Mouse (Mus musculus) frontal cortex, postnatal 25 days (tissue): ENCODE measurements around the gene Sbp.
A peak's percentile ranks its signal among the peaks of the same experiment; 100 is the strongest.
"Not testable (repeated sequence)": the region's sequence is repeated elsewhere in the genome, so short reads cannot be mapped to it uniquely, and the experiment has no call there.

Experiments
- DNase-seq, 2 experiments: peaks; one replicate each; pipeline ENCODE4 v3.0.0; 2022; ENCODE audit warnings: low spot score in 2 of 2

Sbp gene

DNA sequence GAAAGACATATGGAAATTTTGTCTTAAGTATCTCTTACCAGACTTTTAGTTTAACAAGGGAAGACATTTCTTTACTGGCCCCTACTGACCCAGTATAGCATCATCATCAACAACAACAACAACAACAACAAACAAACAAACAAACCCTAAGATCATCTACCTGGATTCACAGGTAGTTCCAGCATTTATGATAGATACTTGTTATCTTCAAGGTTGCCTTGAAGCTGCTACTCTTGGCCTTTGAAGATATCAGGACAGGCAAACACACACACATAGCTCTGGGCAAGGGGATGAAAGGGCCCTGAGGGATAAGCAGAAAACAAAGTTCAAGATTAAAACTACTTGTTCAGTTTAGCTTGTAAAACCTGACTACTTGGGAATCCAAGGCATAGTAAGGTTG, at the start of gene Sbp:
Gene Sbp, plus strand, starts transcription at position 301 of the 400 bp plus-strand sequence.
- DNase-seq, result no peak

DNA sequence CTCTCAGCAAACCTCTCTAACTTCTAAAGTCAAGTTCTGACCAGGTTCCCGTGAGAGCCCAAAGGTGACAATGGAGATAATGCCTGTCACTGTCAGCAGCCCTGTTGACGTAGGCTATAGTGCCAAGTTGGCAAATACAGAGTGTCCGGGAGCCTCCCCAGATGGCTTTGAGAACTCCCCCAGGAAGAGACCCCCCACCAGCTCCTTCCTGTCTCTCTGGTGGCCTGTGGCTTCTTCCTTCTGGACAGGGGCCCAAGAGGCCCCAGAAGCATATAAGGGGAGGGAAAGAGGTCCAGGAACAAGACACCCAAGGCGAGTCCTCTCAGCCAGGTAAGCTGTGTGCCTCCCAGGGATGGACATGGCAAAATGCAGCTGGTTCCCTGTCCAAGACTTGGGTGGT, 24.3 kb upstream of the Sbp start, which contains the start of gene Dcpp3:
Gene Dcpp3, plus strand, starts transcription at position 301 of the 400 bp plus-strand sequence.
- DNase-seq, result not testable (repeated sequence)

DNA sequence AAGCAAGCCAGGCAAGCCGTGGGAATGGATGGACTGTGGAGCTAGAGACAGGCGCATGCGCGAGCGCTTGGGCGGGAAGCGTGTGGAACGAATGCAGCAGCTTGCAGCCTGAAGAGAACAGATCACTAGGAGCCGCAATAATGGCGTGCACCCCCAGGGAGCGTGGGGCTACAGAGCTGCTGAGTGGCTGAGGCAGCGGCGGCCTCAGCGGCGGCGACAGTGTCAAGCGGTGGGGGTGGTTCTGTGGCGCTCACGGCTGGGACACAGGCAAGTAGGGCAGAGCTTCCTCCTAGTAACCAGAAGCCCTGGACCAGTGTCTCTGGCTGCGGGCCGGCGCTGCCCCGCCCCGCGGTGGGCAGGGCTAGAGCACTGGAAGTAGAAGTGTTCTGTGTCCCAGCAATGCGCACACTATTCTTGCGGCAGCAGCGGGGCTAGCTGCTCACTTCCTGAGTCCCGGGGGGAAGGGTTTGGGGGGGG, 16.9 kb upstream of the Sbp start:
- peak; percentile 69 to 80 for DNase-seq

DNA sequence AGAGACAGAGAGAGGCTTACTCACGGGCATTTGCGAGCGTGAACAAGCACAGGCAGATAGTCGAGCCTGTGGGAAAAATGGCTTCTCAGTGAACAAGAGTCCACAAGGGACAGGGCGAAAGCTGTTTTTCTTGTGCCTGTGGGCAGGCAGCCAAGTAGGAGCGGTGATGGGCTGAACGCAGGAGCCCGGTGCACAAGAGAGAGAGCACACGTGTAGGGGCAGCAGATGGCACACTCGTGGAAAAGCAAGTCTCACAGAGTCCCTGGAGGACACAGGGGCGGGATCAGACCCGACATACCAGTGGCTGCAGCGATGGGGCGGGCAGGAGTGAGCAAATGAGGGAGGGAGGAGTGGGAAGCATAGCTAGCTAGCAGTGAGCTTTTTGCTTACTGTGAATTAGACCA, 16.4 kb upstream of the Sbp start:
- DNase-seq, result peak; percentile 16 to 28

DNA sequence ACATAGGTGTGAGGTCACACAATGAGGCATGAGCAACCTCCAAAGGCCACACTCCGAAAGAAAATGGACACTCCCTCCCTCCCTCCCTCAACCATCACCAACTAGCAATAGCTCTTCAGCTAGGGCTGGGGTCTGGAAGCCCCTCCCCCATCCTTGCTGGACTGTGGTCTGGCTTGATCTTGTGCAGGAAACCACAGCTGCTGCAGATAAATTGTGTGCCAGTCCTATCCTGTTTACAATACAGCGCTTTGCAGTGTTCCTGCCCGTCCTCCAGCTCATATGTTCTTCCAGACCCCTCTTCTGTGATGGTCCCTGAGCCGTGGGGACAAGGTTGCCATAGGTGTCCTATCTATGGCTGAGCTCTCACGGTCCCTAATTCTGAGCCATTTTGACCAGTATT, 10.3 kb upstream of the Sbp start:
- DNase-seq, result no peak

DNA sequence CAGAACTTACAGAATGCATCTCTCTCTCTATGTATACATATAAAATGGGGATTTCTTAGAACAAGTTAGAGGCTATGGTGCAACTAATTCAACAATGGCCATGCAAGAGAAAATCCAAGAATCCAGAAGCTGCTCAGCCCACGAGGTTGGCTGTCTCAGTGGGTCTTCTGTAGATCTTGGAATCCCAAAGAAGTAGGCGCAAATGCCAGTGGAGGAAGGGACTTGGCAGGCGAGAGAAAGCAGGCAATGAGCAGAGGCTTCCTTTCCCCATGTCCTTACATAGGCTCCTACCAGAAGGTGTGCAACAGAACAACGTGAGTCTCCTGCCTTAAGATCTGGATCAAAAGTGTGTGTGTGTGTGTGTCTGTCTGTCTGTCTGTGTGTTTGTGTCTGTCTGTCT, 6.0 kb downstream of the Sbp start:
- DNase-seq, result not testable (repeated sequence)

DNA sequence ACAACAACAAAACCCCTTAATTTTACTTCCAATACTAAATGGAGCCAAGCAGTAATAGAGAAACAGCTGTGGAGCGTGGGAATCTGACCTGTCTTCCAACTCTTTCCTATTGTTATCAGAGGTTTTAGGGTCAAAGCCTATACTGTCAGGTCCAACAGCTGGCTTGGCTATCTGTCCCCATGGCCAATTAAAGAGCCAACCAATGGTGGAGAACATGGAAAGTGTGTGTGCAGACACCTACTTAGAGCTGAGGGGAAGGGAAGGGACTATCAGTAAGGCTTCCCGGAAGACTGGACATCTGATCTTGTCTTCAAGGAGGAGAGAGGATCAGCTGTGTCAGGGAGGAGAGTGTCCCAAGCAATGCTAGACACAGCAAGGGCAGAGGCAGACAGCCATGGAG, 7.6 kb downstream of the Sbp start:
- no peak for DNase-seq

DNA sequence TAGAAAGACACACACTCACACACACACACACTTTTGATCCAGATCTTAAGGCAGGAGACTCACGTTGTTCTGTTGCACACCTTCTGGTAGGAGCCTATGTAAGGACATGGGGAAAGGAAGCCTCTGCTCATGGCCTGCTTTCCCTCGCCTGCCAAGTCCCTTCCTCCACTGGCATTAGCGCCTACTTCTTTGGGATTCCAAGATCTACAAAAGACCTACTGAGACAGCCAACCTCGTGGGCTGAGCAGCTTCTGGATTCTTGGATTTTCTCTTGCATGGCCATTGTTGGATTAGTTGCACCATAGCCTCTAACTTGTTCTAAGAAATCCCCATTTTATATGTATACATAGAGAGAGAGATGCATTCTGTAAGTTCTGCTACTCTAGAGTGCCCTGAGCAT, 9.4 kb downstream of the Sbp start:
- not testable (repeated sequence) for DNase-seq

DNA sequence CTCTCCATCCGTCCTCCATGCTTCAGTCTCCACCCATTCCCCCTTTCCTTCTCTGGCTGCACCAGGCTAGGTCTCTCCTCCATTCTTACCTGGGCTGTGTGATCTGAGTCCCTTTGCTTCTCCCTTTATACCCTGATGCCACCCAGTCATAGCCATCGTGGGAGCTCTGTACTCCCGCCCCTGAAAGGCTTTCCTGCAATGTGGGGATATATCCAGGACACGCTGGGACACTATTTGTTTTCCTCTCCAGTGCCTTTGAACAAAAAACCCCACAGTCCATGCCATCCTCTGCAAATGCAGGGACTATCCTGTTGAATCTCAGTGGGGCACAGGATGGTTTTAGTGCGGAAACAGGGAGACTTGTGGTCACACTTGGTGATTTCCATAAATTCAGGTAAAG, 13.7 kb downstream of the Sbp start, which contains the start of gene Sbpl:
Gene Sbpl, minus strand, starts transcription at position 101 of the 400 bp plus-strand sequence.
- DNase-seq, result no peak

DNA sequence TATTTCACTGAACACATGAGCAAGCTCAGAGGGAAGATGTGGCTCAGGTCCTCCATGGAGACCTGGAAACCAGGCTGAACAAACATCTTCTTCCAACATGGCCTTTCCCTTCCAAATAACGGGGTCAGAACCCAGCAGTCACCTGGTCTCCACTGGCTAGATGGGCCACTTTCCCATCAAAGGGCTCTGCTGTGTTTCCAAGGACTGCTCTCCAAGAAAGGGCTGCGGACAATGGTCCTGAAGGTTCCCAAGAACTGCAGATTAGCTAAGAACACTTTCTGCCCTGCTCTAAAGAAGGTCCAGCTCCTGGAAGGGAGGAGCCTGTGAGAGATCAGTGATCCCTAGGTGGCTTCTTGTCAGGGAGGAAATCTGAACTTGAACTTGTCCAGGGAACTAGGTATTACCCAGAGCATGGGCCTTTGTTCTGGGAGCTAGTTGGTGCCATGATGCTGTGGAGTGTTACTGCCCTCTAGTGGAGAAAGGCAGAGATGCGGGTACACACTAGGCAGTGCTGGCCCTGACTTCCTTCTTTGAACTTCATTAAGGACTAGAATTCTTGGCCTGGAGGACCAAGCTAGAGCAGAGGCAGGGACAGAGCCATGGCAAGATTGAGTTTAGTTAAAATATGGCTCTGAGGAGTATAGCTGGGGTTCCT, 18.7 kb downstream of the Sbp start:
- peak; percentile 73 to 85 for DNase-seq

DNA sequence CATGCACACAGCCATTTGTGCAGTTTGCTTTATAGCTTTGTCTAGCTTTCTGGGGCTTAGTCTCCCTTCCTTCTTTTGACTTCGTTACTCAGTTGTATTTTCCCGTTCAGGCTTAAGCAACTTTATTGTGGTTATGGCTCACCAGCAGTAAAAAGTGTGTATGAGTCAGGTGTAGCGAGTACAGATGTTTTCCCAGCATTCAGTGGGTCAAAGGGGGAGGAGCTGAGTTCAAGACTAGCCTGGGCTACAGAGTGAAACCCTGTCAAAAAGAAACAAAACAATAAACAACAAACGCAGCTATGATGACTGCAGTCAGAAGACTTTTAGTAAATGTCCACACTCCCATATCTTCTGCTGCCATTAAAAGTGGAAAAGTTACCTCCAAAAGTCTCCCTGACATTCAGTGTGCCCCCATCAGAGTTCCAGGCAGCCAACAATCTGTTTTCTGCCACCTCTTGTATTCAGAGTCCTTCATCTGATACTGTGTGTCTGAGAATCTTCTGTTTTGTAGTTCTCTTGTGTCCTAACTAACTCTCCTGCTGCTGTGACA, 20.2 kb downstream of the Sbp start:
- DNase-seq, result no peak

DNA sequence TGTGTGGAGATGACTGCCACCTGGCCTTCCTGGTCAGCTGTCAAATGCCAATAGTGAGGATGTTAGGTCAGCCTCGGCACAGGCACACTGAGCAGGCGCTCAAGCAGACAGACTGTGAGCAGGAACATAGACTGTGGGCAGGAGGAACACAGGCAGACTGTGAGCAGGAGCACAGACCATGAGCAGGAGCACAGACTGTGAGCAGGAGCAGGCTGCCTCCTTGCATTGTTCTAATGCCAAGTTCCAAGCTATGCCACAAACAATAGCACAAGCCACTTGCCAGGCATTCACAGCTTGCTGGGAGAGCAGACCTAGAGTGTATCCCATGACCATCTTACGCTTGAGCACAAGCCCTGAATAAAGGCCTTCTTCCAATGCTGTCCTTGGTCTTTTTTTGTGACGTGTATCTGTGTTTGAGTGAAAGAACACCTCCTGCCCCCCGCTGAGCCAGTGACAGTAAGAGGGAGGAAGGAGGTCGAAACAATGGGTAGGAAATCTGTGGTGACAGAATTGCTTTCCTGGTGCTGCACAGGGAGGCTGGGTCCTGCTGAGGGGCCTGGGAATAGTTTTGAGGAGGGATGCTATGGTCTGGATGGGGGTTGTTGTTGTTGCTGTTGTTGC, 24.4 kb downstream of the Sbp start:
- no peak for DNase-seq

DNA sequence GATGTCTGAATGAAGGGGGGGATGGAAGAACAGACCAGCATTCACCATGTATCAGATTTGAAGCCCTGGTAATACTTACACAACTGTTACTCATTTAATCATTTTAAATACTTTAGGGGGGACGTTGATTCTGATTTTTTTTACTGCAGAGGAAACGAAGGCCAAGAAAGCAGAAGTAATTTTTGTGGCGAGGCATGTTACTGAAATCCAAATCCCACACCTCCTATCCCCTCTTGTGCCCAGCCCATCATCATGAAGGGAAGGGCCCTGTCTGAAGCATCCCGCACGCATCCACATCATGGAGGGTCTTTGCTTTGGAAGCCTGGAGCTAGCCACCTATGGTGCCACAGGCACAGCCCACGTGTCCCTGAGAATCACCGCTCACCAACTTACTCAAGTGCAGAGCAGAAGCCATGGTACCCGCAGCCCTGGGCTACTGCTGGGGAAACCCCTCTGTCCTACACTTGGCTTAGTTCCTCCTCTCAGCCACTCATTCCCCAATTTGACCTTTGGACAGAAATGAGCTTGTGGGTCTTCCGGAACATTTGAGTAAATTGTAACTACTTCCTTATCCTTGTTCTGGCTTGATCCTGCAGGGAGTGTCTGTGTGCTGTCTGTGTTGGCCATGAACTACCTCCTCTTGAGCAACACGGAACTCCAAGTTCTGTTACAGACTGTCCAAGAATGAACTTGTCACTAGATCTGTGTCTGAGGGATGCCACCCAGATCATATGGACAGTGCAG, 25.4 kb downstream of the Sbp start:
- no peak for DNase-seq

DNA sequence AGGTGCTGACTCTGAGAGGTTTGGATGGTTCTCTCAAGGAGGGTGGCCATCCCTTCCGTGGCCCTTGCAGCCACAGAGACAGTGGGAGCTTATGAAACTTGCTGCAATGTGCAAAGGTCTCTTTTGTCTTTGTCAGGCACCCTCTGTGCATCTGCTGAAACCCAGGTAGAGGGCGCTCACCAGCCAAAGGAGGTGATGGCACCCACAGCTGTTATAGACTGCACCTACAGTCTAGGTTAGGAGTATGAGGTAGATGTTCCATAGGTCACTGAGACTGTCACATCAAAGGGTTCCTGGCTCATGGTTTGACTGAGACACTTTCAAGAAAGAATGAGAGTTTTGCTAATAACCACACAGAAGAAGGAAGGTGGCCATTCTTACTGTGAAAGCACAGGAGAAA, 27.3 kb downstream of the Sbp start:
- DNase-seq, result no peak

DNA sequence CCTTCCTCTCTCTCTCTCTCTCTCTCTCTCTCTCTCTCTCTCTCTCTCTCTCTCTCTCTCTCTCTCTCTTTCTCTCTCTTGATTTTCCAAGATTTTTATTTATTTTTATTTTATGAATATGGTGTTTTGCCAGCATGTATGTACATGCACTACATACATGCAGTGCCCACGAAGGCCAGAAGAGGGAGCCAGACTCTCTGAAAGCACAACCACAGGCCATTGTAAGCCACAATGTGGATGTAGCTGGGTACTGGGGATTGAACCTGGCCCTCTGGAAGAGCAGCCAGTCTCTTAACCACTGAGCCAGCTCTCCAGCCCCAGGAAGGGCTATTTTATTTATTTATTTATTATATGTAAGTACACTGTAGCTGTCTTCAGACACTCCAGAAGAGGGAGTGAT, 27.8 kb downstream of the Sbp start:
- DNase-seq, result peak; percentile 74 to 84

DNA sequence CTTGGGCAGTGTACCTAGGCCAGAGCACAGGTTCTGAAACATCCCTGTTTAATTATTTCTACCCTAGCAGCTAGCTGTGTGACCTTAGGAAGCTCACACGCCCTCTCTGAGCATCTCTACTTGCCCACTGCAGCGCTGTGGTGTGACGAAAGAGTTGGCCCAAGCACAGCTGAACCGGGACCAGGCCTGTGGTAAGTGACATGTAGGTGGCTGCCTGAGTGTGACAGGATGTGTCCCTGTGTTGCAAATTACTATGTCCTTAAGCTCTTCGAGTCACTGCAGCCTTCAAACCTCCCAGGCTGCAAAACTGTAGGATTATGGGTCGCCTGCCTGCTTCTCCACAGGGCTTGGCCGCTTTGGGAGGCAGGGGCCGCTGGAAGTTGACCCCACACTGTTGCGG, 29.8 kb downstream of the Sbp start:
- no peak for DNase-seq

DNA sequence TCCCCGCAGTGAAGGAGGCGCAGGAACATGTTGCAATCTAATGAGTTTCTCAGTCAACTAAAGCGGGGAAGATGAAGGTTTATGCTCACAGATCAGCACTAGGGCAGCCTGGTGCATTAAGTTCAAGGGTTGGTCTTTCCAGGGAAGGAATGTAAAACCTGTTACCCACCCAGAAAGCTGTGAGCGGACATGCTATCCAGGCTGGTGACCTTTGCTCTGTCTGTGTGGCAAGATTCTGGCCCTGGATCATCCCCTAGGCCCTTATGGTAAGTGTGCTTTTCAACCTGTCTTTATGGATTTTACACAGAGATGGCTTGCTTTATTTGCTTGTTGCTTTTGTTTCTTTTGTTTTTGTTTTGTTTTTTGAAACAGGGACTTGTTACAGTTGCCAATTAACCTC, 35.2 kb downstream of the Sbp start:
- no peak for DNase-seq

DNA sequence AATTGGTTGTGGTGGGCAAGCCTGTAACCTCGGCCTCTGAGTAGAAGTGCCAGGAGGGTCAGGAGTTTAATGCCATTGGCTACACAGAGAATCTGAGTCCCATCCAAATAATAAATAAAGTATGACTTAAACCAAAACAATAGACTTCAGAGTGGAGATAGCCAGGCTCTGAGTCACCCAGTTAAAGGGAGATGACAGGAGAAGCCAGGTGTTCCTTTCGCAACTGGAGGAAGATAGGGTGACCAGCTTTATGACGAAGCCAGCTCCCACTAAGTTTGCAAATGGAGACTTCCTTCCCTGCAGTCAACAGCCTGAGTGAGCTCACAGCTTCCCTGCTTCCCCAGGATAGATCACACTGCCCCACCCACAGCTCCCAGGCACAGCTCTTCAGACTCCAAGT, 38.0 kb downstream of the Sbp start:
- no peak for DNase-seq

DNA sequence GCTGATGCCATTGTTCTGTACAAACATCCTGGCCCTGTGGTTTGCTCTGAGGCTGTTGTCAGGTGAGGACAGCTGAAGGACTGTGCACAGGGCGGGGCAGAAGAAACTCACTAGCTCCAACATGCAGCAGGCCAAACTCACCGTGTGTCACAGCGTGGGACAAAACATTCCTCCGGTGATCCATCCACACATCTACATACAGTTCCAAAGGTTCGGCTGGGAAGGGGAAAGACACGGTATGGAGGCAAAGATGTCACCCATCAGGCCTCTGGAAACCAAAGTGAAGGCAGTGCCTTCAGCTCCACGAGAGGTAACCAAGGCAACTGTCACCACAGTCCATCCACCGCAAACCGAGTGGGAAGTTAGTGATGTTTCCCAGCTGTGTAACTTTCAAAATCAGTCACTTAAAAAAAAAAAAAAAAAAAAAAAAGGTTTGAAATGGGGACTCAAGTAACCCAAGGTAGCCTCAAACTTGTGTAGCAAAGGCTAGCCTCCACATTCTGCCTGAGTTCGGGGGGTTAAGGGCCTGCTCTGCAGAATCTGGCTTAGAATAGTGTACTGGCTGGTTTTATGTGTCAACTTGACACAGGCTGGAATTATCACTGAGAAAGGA, 38.9 kb downstream of the Sbp start, which contains the start of gene Prss30:
Gene Prss30, minus strand, starts transcription at position 270 of the 613 bp plus-strand sequence.
- no peak for DNase-seq

DNA sequence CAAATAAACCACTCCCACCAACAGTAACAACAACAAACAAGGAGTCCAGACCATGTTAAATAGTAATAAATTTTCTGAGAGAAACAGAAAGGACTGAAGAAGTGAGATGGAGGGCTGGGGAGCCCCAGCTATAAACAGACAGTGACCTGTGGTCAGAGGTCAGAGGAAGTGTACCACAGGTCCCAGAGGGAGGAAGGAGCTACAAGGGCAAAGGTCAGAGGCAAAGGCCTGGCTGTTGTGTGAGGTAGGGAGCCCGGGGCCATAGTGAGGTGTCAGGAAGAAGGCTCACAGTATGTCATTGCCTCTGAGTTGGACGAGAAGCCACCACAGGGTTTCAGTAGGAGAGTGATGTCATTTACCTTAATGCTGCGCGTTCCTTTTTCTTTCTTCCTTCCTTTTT, 41.4 kb downstream of the Sbp start:
- DNase-seq, result no peak

DNA sequence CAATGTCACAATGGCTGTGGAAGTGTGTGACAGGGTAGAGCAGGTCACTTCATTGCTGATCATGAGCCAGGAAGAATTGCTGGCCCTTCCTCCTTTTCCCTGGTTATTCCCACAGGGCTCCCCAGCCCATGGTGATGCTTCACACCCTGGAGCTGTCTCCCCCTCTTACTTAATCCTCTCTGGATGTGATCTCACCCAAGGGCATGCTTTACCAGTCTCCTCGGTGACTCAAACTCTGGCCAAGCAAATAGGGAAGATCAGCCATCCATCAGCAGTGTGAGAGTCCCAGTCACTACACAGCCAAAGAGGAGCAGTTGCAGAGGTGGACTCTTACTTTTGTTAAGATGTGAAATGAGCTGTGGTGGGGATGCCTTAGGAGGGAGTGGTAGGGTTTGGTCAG, 43.5 kb downstream of the Sbp start:
- no peak for DNase-seq

DNA sequence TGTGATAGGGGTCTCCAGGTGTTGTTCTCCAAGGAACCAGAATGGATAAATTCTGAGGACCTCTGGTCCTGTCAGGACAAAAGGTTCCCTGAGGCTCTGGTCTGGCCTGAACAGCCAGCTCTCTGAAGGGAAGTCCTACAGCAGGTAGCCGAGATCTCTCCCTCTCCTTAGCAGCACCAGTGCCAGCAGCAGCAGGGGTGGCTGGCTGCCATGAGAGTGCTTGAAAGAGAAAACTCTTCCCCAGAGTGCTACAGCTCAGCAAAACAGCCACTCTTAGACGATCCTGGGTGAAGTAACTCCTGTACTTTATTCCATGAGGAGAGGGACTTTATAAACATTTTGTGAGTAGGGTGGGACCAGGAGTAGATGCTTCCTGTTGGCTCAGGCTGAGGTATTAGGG, 48.3 kb downstream of the Sbp start:
- no peak for DNase-seq
